Mouse (Mus musculus): ENCODE measurements around the gene Ahcyl2. TPM values are rescaled to one million over a fixed set of nuclear protein-coding genes. Genes with fewer than 3 reads are reported as not detected.

Ahcyl2 gene
- polyA plus RNA-seq, 1 experiment from 2014 or later = 17.3 TPM

DNA sequence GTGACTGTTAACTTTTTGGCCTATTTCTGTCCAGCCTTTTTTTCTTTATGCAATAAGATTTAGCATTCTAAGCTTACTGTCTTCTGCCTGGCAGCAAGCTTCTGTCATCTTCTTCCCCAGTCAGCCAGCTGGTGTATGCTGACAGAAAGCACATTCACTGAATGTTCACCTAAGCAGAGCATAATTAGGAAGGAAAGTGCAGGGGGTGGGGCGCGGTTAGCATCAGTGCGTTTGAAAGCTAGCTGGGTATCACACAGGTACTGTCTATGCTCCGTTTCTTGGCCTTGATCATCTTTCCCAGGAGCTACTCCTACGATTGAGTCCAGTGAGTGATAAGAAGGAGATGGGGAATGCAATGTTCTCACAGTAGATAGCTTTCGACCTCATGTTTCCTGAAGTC, 162.9 kb downstream of the Ahcyl2 start:
- no peaks in the 10 kb centered on the region for H3K36me3 ChIP-seq
- 85% methylated on average over 6 of the region's 6 CpGs for WGBS
- H3K27me3 ChIP-seq = no peaks in the 10 kb centered on the region

DNA sequence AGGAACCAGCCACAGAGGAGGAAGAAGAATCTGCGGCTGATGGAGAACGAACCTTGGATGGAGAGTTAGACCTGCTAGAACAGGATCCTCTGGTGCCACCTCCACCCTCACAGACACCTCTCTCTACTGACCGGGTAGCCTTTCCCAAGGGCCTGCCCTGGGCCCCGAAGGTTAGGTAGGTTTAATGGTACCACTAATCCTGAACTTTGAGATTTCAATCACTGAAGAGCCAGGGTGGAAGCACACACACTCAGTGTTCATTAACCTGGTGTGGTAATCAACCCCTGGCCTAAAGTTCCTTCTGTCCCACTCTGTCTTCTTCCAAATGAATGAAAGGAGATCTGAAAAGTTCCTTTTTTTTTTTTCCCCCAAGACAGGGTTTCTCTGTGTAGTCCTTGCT, 163.4 kb downstream of the Ahcyl2 start:
- H3K36me3 ChIP-seq = no peaks in the 10 kb centered on the region
- no peaks in the 10 kb centered on the region for H3K4me1 ChIP-seq (replicated peaks)
- no peak overlapping the region for H3K4me2 ChIP-seq
- H3K27me3 ChIP-seq = no peaks in the 10 kb centered on the region
- H3K9me3 ChIP-seq = no peaks in the 10 kb centered on the region
- no peak for ATAC-seq (ENCODE audit: low read depth)
- H3K4me3 ChIP-seq = no peak overlapping the region
- H3K27ac ChIP-seq (replicated peaks) = no peak overlapping the region
- no peak overlapping the region for H3K9ac ChIP-seq
- WGBS = 91% methylated on average over 4 of the region's 4 CpGs

More for the DNA sequence above, 162.9 kb downstream of the Ahcyl2 start:
- Histone ChIP-seq H3K4me1 (replicated peaks) (no peaks in the 10 kb centered on the region), H3K4me3 (no peak overlapping the region), H3K4me2 (no peak overlapping the region), H3K9me3 (no peaks in the 10 kb centered on the region), H3K27ac (replicated peaks) (no peak overlapping the region), H3K9ac (no peak overlapping the region)
- ATAC-seq (ENCODE audit: low read depth) = no peak

DNA sequence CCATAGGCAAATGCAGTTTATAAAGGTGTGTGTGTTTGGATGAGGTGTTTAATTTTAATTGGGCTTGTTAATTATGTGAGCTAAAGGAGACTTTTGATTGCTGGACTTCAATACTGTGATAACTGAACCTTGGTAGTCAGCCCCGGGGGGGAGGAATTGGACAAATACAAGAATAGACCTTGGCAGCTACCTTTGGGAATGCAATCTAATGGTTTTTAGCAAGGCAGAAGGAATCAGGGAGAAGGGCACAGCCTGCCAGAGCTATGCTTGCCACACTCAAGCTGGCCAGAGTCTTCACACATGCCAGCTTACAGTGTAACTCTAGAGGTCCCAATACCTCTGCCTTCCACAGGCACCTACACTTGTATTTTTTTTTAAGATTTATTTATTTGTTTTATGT, 167.9 kb downstream of the Ahcyl2 start:
- WGBS = 86% methylated on average over 1 of the region's 1 CpGs
- ATAC-seq (ENCODE audit: low read depth) = no peak

DNA sequence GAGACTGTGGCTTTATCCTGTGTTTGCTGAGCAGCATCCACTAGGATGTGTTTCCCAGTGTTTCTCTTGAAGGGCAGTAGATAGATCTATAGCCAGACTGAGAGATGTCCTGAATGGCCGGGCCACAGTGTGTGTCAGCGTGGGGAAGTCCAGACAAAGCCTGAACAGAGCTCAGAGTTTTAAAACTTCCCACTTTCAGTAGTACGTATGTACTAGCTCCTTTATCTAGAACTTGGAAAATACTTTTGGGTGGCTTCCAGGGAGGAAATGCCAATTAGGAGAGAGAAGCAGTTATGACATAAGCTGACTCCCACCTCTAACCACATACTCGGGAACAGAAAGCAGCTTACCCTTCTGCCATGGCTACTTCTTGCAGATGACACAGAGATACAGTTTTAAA, 172.6 kb downstream of the Ahcyl2 start:
- Histone ChIP-seq H3K9ac (no peak overlapping the region), H3K27me3 (no peaks in the 10 kb centered on the region), H3K4me1 (replicated peaks) (no peaks in the 10 kb centered on the region), H3K9me3 (no peaks in the 10 kb centered on the region), H3K4me3 (no peak overlapping the region), H3K27ac (replicated peaks) (no peak overlapping the region), H3K4me2 (no peak overlapping the region), H3K36me3 (no peaks in the 10 kb centered on the region)
- 81% methylated on average over 4 of the region's 4 CpGs for WGBS
- no peak for ATAC-seq (ENCODE audit: low read depth)

More for the DNA sequence above, 167.9 kb downstream of the Ahcyl2 start:
- Histone ChIP-seq H3K4me1 (replicated peaks) (no peaks in the 10 kb centered on the region), H3K36me3 (no peaks in the 10 kb centered on the region), H3K27ac (replicated peaks) (no peak overlapping the region), H3K9me3 (no peaks in the 10 kb centered on the region), H3K27me3 (no peaks in the 10 kb centered on the region), H3K9ac (no peak overlapping the region), H3K4me2 (no peak overlapping the region), H3K4me3 (no peak overlapping the region)

DNA sequence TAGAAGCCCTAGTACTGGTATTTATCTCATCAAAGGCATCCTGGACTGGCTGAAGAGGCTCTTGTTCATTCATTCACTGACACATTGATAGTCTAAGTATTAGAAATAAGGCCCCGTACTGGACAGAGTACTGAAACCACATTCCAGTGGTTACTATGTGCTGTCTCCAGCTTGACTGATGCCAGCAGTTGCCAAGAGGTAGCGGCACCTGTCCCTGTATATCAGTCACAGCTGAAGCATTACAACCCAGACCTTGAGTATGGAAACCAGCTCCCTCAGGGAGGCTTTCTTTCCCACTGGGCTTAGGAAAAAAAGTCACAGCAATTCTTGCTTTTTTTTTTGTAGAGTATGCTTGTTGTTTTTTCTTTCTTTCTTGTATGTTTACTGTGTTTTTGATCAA, 173.2 kb downstream of the Ahcyl2 start:
- Histone ChIP-seq H3K9me3 (no peaks in the 10 kb centered on the region), H3K4me1 (replicated peaks) (no peaks in the 10 kb centered on the region), H3K9ac (no peak overlapping the region), H3K36me3 (no peaks in the 10 kb centered on the region), H3K4me2 (no peak overlapping the region), H3K4me3 (no peak overlapping the region), H3K27me3 (no peaks in the 10 kb centered on the region), H3K27ac (replicated peaks) (no peak overlapping the region)
- 84% methylated on average over 2 of the region's 2 CpGs for WGBS
- no peak for ATAC-seq (ENCODE audit: low read depth)

DNA sequence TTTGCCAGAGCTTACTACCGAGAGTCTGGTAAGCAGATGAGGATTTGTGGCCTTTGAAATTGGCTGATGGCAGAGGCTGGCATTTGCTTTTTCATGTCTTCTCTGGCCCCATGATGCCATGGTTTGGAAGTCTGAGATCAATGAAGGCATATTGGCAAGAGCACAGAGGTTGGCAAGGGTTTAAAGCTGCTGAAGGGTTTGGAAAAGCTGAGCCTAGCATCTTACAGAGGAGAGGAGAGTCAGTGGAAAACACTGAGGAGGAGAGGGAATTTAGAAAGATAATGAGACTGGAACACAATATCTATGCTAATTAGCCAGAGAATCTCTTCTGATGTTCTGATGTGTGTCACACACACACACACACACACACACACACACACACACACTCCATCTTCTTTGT, 176.7 kb downstream of the Ahcyl2 start:
- no peak overlapping the region for H3K9ac ChIP-seq
- H3K27ac ChIP-seq (replicated peaks) = no peak overlapping the region
- no peaks in the 10 kb centered on the region for H3K4me1 ChIP-seq (replicated peaks)
- no peak overlapping the region for H3K4me3 ChIP-seq
- WGBS = 85% methylated on average over 1 of the region's 1 CpGs
- no peak overlapping the region for H3K4me2 ChIP-seq
- ATAC-seq (ENCODE audit: low read depth) = no peak
- no peaks in the 10 kb centered on the region for H3K36me3 ChIP-seq
- H3K9me3 ChIP-seq = no peaks in the 10 kb centered on the region
- no peaks in the 10 kb centered on the region for H3K27me3 ChIP-seq

DNA sequence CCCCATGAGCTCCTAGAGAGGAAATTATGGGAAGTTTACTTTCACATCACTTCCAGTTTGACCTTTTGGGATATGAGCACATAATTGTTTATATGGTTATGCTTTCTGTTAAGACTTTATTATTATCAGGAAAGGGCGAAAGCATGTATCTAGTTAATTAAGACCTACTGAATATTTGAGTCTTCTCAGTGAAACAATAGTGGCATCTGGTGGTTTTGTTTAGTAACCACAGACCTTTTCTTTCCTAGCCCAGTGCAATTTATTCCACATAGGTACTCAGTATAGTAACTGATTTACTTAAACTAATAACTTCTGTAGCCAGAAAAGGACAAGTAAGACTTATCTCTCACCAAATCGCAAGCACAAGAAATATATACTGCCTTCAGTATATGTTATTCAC, 178.8 kb downstream of the Ahcyl2 start:
- Histone ChIP-seq H3K27me3 (no peaks in the 10 kb centered on the region), H3K9me3 (no peaks in the 10 kb centered on the region), H3K27ac (replicated peaks) (no peak overlapping the region), H3K4me3 (no peak overlapping the region), H3K36me3 (no peaks in the 10 kb centered on the region), H3K4me2 (no peak overlapping the region), H3K9ac (no peak overlapping the region), H3K4me1 (replicated peaks) (no peaks in the 10 kb centered on the region)
- no peak for ATAC-seq (ENCODE audit: low read depth)
- 91% methylated on average over 2 of the region's 2 CpGs for WGBS

DNA sequence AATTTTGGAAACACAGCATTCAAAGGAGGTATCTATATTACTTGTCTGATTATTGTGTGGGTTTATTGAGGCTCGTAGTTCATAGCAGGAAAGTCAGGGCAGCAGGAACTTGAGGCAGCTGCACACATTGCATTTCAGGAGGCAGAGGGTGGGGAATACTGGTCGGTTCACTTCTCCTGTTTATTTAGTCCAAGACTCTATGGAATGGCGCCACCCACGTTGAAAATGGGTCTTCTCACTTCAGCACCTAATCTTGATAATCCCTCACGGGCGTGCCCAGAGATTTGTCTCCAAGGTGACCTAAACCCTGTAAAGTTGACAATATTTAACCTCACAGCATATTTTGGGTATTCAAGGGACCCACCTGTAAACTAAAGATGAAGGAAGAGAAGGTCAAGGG, 180.0 kb downstream of the Ahcyl2 start:
- Histone ChIP-seq H3K27ac (replicated peaks) (no peak overlapping the region), H3K4me2 (no peak overlapping the region), H3K36me3 (no peaks in the 10 kb centered on the region), H3K9ac (no peak overlapping the region), H3K4me1 (replicated peaks) (no peaks in the 10 kb centered on the region), H3K27me3 (no peaks in the 10 kb centered on the region), H3K9me3 (no peaks in the 10 kb centered on the region), H3K4me3 (no peak overlapping the region)
- WGBS = 82% methylated on average over 6 of the region's 6 CpGs
- no peak for ATAC-seq (ENCODE audit: low read depth)

DNA sequence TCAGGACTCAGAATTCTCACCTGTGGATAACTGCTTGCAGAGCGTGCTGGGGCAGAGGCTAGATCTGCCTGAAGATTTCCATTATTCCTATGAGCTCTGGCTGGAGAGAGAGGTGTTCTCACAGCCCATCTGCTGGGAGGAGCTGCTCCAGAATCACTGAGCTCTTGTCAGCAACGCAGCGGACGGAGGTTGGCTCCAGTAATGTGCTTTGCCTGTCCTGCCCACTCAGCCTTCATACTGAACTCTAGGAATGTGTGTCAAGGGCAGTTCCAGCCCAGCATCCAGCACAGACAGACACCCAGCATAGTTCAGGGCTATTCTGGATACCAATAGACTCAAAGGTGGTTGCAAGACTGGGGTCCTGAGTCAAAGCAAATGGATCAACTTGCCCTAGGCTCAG, 188.9 kb downstream of the Ahcyl2 start:
- 92% methylated on average over 4 of the region's 4 CpGs for WGBS
- Histone ChIP-seq H3K4me1 (replicated peaks) (no peaks in the 10 kb centered on the region), H3K27ac (replicated peaks) (no peak overlapping the region), H3K36me3 (no peaks in the 10 kb centered on the region), H3K4me2 (no peak overlapping the region), H3K9ac (no peak overlapping the region), H3K27me3 (no peaks in the 10 kb centered on the region), H3K4me3 (no peak overlapping the region), H3K9me3 (no peaks in the 10 kb centered on the region)
- ATAC-seq (ENCODE audit: low read depth) = no peak

DNA sequence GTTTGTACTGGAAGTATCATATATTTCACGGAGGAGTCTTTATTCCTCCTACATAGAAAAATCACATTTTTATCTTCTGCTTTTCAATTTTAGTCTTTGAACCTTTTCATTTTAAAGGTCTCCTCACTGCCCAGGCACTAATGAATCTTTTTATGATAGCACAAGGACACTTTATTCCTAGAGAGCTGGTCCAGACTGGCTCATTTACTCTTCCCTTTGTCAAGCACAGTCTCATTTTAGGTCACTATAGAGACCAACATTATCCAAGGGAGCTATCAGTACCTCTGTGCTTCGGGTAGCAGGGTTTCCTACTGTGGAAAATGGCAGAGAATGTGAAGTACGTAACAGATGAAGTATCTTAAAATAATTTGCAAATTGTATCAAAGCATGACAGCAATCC, 190.9 kb downstream of the Ahcyl2 start:
- H3K27ac ChIP-seq (replicated peaks) = no peak overlapping the region
- H3K9me3 ChIP-seq = no peaks in the 10 kb centered on the region
- H3K4me3 ChIP-seq = no peak overlapping the region
- no peak overlapping the region for H3K4me2 ChIP-seq
- H3K4me1 ChIP-seq (replicated peaks) = no peaks in the 10 kb centered on the region
- H3K9ac ChIP-seq = no peak overlapping the region
- H3K36me3 ChIP-seq = no peaks in the 10 kb centered on the region
- 68% methylated on average over 3 of the region's 3 CpGs for WGBS
- ATAC-seq (ENCODE audit: low read depth) = no peak
- no peaks in the 10 kb centered on the region for H3K27me3 ChIP-seq

DNA sequence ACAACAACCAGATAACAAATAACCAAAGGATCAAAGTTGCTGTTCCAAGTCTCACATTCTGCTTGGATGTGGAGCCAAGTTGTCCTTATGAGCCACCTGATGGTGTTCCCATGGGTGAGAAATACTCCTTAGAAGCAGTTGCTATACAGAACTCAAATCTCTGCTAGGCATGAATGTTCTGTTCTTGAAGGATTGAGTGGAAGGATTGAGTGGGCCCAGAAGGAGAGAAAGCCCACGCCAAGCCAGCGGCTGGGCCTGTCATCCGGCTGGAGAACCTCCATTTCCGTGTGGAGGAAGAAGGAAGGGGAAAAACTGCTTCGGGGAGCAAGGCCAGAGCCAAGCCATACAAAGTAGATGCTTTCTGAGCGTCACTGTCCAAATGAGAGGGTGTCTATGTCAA, 193.3 kb downstream of the Ahcyl2 start:
- ATAC-seq (ENCODE audit: low read depth) = no peak
- WGBS = 88% methylated on average over 6 of the region's 6 CpGs

More for the DNA sequence above, 193.3 kb downstream of the Ahcyl2 start:
- Histone ChIP-seq H3K27ac (replicated peaks) (no peak overlapping the region), H3K9me3 (no peaks in the 10 kb centered on the region), H3K4me2 (no peak overlapping the region), H3K9ac (no peak overlapping the region), H3K27me3 (no peaks in the 10 kb centered on the region), H3K36me3 (no peaks in the 10 kb centered on the region), H3K4me1 (replicated peaks) (no peaks in the 10 kb centered on the region), H3K4me3 (no peak overlapping the region)

Data from neural tube, embryonic 13.5 days (tissue).